Mouse (Mus musculus) T-cell, adult 2 months (primary cell): ENCODE results near the gene Tent2.

Experiments
- DNase-seq: peaks from one replicate; pipeline ENCODE4 v3.0.0; 2022; ENCODE audit warnings: low spot score

The Tent2 gene

GRCm38 (mm10) chr13:93141184-93141583 lies 51.0 kb downstream of the Tent2 start:
- no peak for DNase-seq

GRCm38 (mm10) chr13:93138059-93138458 lies 54.1 kb downstream of the Tent2 start:
- DNase-seq, result no peak

GRCm38 (mm10) chr13:93137098-93137497 lies 55.1 kb downstream of the Tent2 start:
- DNase-seq, result no peak

GRCm38 (mm10) chr13:93136251-93136650 lies 55.9 kb downstream of the Tent2 start:
- no peak for DNase-seq

- DNase-seq, result no peak
These were observed 56.7 kb downstream of the Tent2 start for GRCm38 (mm10) chr13:93135501-93135900.

- DNase-seq, result no peak
These were observed 61.5 kb downstream of the Tent2 start for GRCm38 (mm10) chr13:93130674-93131073.

- no peak for DNase-seq
These were observed 63.2 kb downstream of the Tent2 start for GRCm38 (mm10) chr13:93128961-93129360.

- no peak for DNase-seq
These were observed 63.9 kb downstream of the Tent2 start for GRCm38 (mm10) chr13:93128111-93128860.

- no peak for DNase-seq
These were observed 69.9 kb downstream of the Tent2 start for GRCm38 (mm10) chr13:93122321-93122720.

- no peak for DNase-seq
These were observed 74.9 kb downstream of the Tent2 start for GRCm38 (mm10) chr13:93117241-93117640.

GRCm38 (mm10) chr13:93102340-93103090 lies 89.7 kb downstream of the Tent2 start:
- no peak for DNase-seq

- DNase-seq, result no peak
These were observed 93.6 kb downstream of the Tent2 start for GRCm38 (mm10) chr13:93098596-93098995.

GRCm38 (mm10) chr13:93096643-93097042 lies 95.5 kb downstream of the Tent2 start:
- DNase-seq, result no peak
